Mouse (Mus musculus) thymus, adult 2 months (tissue): ENCODE data around the gene Bcas3. TPM values are rescaled to one million over a fixed set of nuclear protein-coding genes. Genes with fewer than 3 reads are reported as not detected.

ENCODE experiments used
- DNase-seq: peaks from one replicate; pipeline ENCODE4 v3.0.0; 2021
- H3K27ac ChIP-seq: fragments of 200-500 bp; 2 replicates; pipeline ENCODE4 v1.5.1; 2012; ENCODE audit warnings: low read length, control low read depth; ENCODE audit not compliant: control insufficient read depth, insufficient read depth
- H3K27me3 ChIP-seq: fragments of 200-500 bp; 2 replicates; pipeline ENCODE4 v1.6.1; 2012; ENCODE audit warnings: mild to moderate bottlenecking, low read length, moderate library complexity, mixed read lengths; ENCODE audit not compliant: control insufficient read depth, insufficient read depth
- H3K36me3 ChIP-seq: fragments of 200-500 bp; 2 replicates; pipeline ENCODE4 v1.6.1; 2012; ENCODE audit warnings: mild to moderate bottlenecking, low read length, moderate library complexity; ENCODE audit not compliant: control insufficient read depth, insufficient read depth
- H3K4me1 ChIP-seq: fragments of 200-500 bp; replicated peaks from 2 replicates; pipeline ENCODE4 v1.6.1; 2012; ENCODE audit warnings: low read length; ENCODE audit not compliant: control insufficient read depth, insufficient read depth
- H3K4me3 ChIP-seq: fragments of 200-500 bp; 2 replicates; pipeline ENCODE4 v1.5.1; 2012; ENCODE audit warnings: mild to moderate bottlenecking, low read length, control low read depth, moderate library complexity; ENCODE audit not compliant: control insufficient read depth, insufficient read depth
- CTCF ChIP-seq: fragments of 200-500 bp; IDR thresholded peaks from 2 replicates; pipeline ENCODE4 v1.5.1; 2012; ENCODE audit warnings: mild to moderate bottlenecking, control low read depth, low read length, moderate library complexity, borderline replicate concordance; ENCODE audit not compliant: control insufficient read depth, poor library complexity, insufficient read depth; ENCODE audit errors: extremely low read depth
- POLR2A ChIP-seq: fragments of 200-500 bp; IDR thresholded peaks from 2 replicates; pipeline ENCODE4 v1.6.1; 2012; ENCODE audit warnings: mild to moderate bottlenecking, low read length, control low read depth, moderate library complexity; ENCODE audit not compliant: control insufficient read depth, poor library complexity, insufficient read depth; ENCODE audit errors: extremely low read depth
- WGBS: fragments of 180-500 bp; shearing (Covaris S2); methylation state at CpG from one replicate; pipeline ENCODE4 v1.1.7; 2018; 5-methylcytosine and 5-hydroxymethylcytosine counted together
- polyA plus RNA-seq: library from polyadenylated mRNA; depleted of rRNA; stranded (reverse); fragments of >200 nt; gene quantifications from 2 replicates; pipeline ENCODE4 v1.2.3, GENCODE M21; 2012

The Bcas3 gene
- polyA plus RNA-seq, 1 experiment, result 42.5 TPM

DNA sequence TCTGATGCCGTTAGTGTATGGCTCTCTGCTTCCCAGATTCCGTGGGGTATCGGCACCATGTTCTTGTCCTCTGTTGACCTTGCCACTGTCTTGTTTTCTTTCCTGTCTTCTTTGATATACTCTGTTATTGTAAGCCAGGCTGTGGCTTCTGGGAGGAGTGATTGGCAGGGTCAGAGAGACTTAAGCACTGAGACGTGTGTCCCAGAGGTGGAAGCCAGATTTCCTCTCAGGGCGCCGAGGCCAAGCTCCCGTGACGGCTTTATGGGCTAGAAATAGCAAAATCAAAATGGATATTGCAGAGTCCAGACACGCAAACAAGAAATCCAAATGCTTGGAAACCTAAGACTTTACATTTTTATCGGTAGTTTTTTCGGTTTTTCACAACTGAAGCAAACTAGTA lies 345.3 kb downstream of the Bcas3 start:
- Histone ChIP-seq H3K27me3 (no peaks in the 10 kb centered on the region), H3K4me3 (no peak overlapping the region), H3K4me1 (no peaks in the 10 kb centered on the region), H3K27ac (no peak overlapping the region), H3K36me3 (no peaks in the 10 kb centered on the region)
- no peak for DNase-seq
- WGBS, result 93% methylated on average over 11 of the region's 11 CpGs
- no peak for TF ChIP-seq CTCF

DNA sequence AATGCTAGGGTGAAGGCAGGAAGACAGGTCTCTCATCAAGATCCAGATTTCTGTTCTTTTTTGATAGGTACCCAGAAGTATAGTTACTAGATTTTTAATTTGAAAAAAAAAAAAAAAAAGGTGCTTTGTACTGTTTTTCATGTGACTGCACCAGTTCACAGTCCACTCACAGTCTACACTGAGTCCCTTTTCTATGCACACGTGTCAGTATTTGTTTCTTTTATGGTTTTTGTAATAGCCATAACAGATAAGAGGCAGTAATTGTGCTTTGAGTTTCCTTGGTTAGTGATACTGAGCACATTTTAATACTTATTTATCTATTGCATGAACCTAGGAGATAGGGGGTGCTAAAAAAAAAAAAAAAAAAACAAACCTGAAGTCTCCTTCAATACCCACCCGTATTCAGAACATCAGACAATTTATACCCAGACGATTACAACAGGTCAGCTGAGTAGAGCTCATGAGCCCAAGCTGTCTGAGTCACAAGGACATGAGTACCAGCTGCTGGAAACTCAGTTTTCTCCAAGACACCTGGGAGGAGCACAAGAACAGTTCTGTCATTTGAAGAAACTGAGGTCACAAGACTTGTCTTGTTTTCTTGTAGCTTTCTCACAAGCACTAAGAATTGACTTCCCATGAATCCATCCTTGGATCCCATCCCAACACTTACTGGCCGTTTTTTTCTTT lies 351.2 kb downstream of the Bcas3 start:
- no peaks in the 10 kb centered on the region for H3K36me3 ChIP-seq
- WGBS, result 95% methylated on average over 4 of the region's 4 CpGs
- no peaks in the 10 kb centered on the region for H3K27me3 ChIP-seq
- H3K27ac ChIP-seq, result no peak overlapping the region
- no peak for DNase-seq
- H3K4me1 ChIP-seq, result no peaks in the 10 kb centered on the region
- no peak overlapping the region for H3K4me3 ChIP-seq
- TF ChIP-seq CTCF (no peak), POLR2A (no peak)

- TF ChIP-seq CTCF (no peak), POLR2A (no peak)
Observed at GRCm38 (mm10) chr11:85706630-85707029, 353.7 kb downstream of the Bcas3 start.

DNA sequence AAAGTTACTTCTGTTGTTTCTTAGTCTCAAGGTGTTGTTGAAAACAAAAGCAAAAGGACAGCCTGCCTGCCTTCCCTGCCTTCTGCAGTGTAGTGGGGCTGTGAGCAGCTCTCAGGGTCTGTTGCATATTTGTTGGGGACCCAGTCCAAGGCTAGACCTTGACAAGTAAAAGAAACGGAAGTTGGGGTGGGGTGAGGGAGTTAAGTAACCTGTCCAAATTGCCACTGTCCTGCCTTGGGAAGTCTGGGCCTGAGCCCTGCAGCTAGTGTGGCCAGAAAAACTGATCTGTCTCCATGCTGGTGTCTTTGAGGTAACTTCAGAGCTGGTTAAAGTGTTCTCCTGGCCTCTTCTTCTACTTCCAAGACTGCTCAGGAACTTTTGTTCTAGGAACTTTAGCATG lies 354.5 kb downstream of the Bcas3 start:
- DNase-seq, result no peak
- Histone ChIP-seq H3K27ac (no peak overlapping the region), H3K36me3 (no peaks in the 10 kb centered on the region), H3K27me3 (no peaks in the 10 kb centered on the region), H3K4me3 (no peak overlapping the region), H3K4me1 (no peaks in the 10 kb centered on the region)
- WGBS, result 100% methylated on average over 1 of the region's 1 CpGs
- no peak for TF ChIP-seq CTCF
- no peak for TF ChIP-seq POLR2A

More at GRCm38 (mm10) chr11:85706630-85707029, 353.7 kb downstream of the Bcas3 start:
- H3K4me3 ChIP-seq, result no peak overlapping the region
- no peaks in the 10 kb centered on the region for H3K4me1 ChIP-seq
- H3K27me3 ChIP-seq, result no peaks in the 10 kb centered on the region
- no peaks in the 10 kb centered on the region for H3K36me3 ChIP-seq
- 61% methylated on average over 1 of the region's 1 CpGs for WGBS
- no peak for DNase-seq
- no peak overlapping the region for H3K27ac ChIP-seq

DNA sequence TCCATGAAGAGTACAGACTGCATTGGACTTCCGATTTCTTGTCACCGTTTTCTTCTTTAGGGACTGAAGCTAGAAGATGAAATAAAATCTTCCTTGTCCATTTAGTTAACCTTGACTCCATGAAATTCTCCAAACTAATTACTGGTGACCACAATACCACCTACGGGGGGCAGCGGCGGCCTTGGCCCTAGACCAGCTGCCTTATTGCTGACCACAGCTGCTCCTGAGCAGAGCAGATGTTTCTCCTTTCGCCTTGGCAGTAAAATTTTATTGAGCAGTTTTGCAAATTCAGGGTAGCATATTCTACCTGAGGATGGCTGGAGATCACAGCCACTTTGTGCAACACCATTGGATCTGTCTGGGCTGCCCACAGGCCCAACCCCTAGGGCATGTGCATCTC lies 356.2 kb downstream of the Bcas3 start:
- 87% methylated on average over 6 of the region's 6 CpGs for WGBS
- no peak overlapping the region for H3K4me3 ChIP-seq
- H3K36me3 ChIP-seq, result no peaks in the 10 kb centered on the region
- DNase-seq, result no peak
- TF ChIP-seq POLR2A (no peak), CTCF (no peak)
- H3K4me1 ChIP-seq, result no peaks in the 10 kb centered on the region
- no peaks in the 10 kb centered on the region for H3K27me3 ChIP-seq
- no peak overlapping the region for H3K27ac ChIP-seq

GRCm38 (mm10) chr11:85710155-85710554 lies 357.2 kb downstream of the Bcas3 start:
- TF ChIP-seq POLR2A (no peak), CTCF (no peak)
- Histone ChIP-seq H3K36me3 (no peaks in the 10 kb centered on the region), H3K27ac (no peak overlapping the region), H3K27me3 (no peaks in the 10 kb centered on the region), H3K4me3 (no peak overlapping the region), H3K4me1 (no peaks in the 10 kb centered on the region)
- 85% methylated on average over 7 of the region's 7 CpGs for WGBS
- no peak for DNase-seq

DNA sequence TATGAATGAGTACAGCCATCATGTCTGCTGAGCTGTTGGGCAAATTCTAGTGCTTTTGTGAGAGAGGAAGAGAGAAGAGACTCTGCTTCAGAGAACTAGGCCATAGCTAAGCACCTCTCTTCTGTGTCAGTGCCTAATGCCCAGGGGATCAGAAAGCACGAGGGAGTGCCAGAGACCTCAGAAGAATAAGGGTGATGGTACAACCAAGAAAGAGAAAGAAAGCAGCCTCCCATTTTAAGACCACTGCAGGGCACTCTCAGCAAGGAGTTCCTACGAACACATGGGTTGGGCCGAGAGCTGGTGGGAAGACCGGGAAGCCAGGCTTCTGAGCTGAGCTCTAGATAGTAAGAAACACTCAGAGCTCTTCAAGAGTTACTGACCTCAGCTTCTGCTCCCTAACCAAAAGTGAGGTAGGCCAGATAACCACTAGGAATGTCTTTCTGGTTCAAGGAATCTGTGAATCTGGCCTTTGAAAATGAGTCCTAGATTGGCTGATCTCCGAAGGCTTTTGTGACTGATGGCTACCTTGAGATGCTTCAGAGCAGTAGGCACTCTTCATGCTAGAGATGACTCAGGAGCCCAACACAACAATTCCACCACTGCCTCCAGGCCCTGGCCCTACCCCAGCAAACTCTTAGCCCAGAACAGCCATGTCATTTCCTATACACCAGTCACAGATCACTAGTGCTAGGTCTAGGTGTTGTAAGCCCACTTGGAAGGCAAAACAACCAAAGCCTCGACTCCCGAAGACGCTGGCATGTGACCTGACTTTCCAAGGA lies 359.2 kb downstream of the Bcas3 start:
- Histone ChIP-seq H3K4me1 (no peaks in the 10 kb centered on the region), H3K36me3 (no peaks in the 10 kb centered on the region), H3K27ac (no peak overlapping the region), H3K27me3 (no peaks in the 10 kb centered on the region), H3K4me3 (no peak overlapping the region)
- WGBS, result over 99% methylated on average over 8 of the region's 8 CpGs
- TF ChIP-seq CTCF (no peak), POLR2A (no peak)
- DNase-seq, result no peak
